Mouse (Mus musculus) skeletal muscle tissue, adult 2 months (tissue): ENCODE data around the gene Mrgprx1.

ENCODE experiments used
- DNase-seq: peaks from one replicate; pipeline ENCODE4 v3.0.0-alpha.2; 2012; ENCODE audit warnings: low read depth, low spot score

The Mrgprx1 gene

DNA sequence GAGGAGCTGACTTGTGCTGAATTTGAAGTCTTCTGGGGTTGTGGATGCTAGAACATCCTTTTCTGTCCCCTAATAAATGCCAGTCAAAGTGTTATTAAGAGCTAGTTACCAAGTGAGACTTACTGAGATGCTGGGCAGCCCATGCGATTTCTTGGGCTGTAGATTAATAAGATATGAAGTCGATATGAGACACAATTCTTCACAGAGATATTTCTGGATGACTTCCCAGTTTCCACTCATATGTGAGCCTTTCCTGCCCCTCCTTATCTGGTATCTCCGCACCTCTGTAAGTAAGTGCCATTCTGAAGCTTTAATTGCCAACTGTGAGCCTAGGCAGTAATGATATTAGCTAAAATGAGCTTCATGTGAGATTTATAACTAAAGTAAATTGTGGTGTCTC, at the start of gene Mrgprx1:
Gene Mrgprx1 (minus strand): TSS at position 101 of the 400 bp plus-strand sequence.
- DNase-seq: no peak

DNA sequence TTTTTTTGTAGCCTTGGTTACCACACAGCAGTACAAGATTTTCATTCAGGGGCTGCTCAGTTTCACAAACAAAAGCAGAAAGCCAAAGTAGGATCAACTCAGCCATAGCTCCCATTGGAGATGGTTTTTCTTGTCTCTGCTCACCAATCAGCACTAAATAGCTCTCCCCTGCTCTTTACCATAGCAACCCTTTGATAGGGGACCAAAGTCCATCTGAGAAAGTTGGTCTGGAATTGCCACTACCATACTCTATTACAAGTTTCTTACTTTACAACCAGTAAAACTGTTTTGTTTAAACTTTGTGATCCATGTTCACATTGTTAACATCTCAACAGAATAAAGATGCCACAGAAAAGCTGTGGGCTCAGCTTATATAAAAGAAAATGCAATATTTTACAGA, 48.1 kb upstream of the Mrgprx1 start:
- no peak for DNase-seq

DNA sequence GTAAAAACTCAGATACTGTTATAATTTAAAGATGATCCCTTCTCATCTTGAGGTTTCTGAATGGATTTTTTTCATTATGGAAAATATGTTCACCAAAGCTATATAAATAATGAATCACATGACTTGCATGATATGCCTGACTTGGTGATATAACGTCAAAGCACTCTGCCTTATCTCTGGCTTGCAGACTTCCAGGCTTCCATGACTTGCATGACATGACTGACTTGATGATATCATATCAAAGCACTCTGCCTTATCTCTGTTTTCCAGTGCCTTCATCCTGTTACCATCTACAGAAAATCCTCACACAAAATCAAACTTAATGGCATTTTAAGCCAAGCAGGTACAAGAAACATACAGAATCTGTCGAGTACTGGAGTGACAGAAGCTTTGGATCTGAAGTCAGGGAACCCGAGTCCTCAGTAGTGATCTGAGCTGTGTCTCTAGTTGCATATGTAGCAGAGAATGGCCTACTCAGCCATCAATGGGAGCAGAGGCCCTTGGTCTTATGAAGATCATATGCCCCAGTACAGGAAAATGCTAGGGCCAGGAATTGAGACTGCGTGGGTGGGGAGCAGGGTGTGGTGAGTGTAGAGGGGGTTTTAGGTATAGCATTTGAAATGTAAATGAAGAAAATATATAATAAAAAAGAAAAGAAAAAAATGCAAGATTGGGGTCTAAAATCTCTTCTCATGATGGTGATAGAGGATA, 19.2 kb upstream of the Mrgprx1 start:
- no peak for DNase-seq

DNA sequence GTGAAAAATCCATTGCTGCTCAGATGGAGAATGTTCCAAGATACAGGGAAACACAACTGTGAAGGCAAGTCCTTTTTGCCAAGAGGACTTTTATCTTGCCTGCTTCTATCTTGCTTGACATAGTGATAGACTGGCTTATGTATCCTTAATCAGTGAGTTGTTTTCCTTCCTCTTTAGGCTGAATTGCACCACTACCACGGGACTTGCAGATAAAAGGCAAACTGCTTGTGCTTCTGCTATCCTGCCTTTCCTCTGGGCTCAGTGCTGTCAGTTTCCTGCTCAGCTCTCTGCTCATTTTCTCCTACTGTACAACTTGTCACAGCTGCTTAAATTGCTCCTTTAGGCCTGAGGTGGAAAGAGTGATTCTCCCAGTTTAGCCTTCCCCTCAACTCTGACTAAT, 16.6 kb upstream of the Mrgprx1 start:
- DNase-seq: no peak

DNA sequence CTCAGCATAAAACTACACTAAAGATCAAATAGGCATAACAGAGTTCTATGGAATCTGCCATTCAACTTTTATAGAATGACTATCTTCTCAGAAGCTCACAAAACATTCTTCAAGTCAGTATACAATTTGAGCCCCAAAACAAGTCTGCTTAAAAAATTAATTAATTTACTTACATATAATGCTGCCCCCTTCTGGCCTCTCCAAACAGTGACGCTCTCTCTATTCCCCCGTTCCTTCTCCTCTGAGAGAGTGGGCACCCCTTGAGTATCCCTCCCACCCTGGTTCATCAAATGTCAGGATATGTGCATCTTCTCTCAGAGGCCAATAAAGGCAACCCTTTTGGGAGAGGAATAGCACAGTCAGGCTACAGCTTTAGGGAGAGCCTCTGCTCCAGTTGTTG, 9.5 kb downstream of the Mrgprx1 start:
- no peak for DNase-seq

DNA sequence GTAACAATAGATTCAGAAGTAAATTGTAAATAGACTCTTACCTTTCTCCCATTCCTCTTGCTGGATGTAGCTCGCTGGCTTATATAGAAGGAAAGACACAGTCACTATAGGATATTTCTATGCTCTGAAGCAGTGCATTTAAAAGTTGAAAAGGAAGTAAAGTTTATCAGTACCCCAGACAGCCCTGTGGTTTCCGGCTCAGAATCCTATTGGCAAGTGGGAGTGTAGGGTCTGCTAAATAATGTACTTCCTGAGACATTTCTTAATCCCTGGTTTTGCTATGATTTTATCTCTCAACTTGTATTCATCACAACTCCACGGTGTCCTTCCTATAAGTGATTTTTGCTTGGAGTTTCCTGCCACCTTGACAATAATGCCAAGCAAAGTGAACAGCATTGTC, 31.7 kb downstream of the Mrgprx1 start:
- no peak for DNase-seq

DNA sequence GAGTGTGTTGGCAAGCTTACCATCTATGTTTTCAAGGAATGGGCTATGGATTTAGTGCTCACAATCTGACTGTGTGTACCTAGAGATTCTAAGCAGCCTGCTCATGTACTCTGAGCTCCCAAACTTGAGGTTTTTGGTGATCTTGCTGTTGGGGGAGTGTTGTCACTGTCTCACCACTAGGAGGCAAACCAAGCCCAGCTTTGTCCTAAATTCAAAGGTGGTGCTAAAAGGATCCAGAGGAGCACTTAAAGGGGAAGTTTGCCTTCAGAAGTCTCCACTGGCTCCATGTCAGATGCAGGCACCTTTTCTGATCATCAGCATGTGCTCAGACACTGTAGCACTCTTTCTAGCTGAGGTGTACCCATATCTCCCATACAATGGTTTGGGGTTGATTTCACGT, 40.6 kb downstream of the Mrgprx1 start:
- no peak for DNase-seq

DNA sequence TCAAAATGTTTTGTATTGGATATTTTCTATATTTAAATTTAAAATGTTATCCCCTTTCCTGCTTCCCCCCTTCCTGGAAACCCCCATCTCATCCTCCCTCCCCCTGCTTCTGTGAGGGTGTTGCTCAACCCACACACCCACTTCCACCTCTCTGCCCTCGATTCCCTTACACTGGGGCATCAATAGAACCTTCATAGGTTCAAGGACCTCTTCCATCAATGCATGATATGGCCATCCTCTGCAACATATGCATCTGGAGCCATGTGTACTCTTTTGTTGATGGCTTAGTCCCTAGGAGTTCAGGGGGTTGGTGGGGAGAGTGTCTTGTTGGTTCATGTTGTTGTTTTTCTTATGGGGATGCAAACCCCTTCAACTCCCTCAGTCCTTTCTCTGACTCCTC, 45.4 kb downstream of the Mrgprx1 start, which contains the start of gene Mrgpra4:
Gene Mrgpra4 (minus strand): TSS at position 101 of the 400 bp plus-strand sequence.
- no peak for DNase-seq
